8 mouse cellular contexts compared by ENCODE assay signal in genomic region chr7:24363228-24363627, GRCm38 (mm10). TPM values are rescaled to one million over a fixed set of nuclear protein-coding genes. Genes with fewer than 3 reads are reported as not detected.
DNase-seq lines count a peak whose midpoint lies in the region; ATAC-seq and TF ChIP-seq lines count a peak whose summit lies in the region.

No protein-coding gene starts in this region.

- WGBS in kidney, postnatal 0 days: 23% methylated on average over 6 of the region's 7 CpGs

- H3K36me3 ChIP-seq in kidney, postnatal 0 days (ENCODE audit: insufficient read depth, low read length): no peaks in the 10 kb centered on the region
- H3K36me3 ChIP-seq in splenic B cell, adult 2 months (ENCODE audit: control insufficient read depth, insufficient read depth, low read length, poor library complexity, severe bottlenecking): no peaks in the 10 kb centered on the region

- H3K4me2 ChIP-seq in kidney, postnatal 0 days (ENCODE audit: low read length): no peak overlapping the region

- DNase-seq in kidney, postnatal 0 days (ENCODE audit: low spot score): no peak
- no peak for DNase-seq in kidney, adult 11 months
- DNase-seq in CD4-positive helper T cell, adult 2 months (ENCODE audit: low read depth, low spot score): peak; percentile 70
- DNase-seq in Patski (ENCODE audit: low read depth, low spot score): no peak
- DNase-seq in liver: peak; percentile 78
- DNase-seq in splenic B cell, adult 2 months (ENCODE audit: low read depth, low spot score): peak; percentile 68
- DNase-seq in kidney, adult 9 months: no peak

- no peak overlapping the region for H3K4me3 ChIP-seq in kidney, postnatal 0 days (replicated peaks; ENCODE audit: low read depth, low read length)

- TF ChIP-seq CTCF in kidney, postnatal 0 days (IDR thresholded peaks at IDR 0.05; ENCODE audit: low read depth): peak; percentile 58
- TF ChIP-seq CTCF in Patski (IDR thresholded peaks at IDR 0.05): peak; percentile 63

- in situ Hi-C loops in Patski (cut with MboI; ENCODE audit: low pct_unique_long_range_greater_than_20kb): no loop called here

- no peak overlapping the region for H3K27ac ChIP-seq in kidney, postnatal 0 days

- CTCF ChIA-PET in Patski (lab: Charles Lee): interaction anchor here (0.7 to 3.5 kb wide), 6 partner anchors 15 to 44 kb away, joined by 3 to 26 read pairs (median 10); no protein-coding TSS in a partner anchor

- H3K27me3 ChIP-seq in kidney, postnatal 0 days (ENCODE audit: insufficient read depth, low read length): no peaks in the 10 kb centered on the region
- no peaks in the 10 kb centered on the region for H3K27me3 ChIP-seq in Patski
- H3K27me3 ChIP-seq in splenic B cell, adult 2 months (ENCODE audit: control insufficient read depth, insufficient read depth, low read length, poor library complexity, severe bottlenecking): no peaks in the 10 kb centered on the region

- no peaks in the 10 kb centered on the region for H3K4me1 ChIP-seq in kidney, postnatal 0 days (replicated peaks; ENCODE audit: insufficient read depth, low read length)

- ATAC-seq in kidney, postnatal 0 days (replicated peaks; ENCODE audit: low FRiP score, low read depth): no peak
- no peak for ATAC-seq in Patski
- no peak for ATAC-seq in frontal cortex, adult (ENCODE audit: low TSS enrichment)

- POLR2A ChIA-PET in Patski (lab: Charles Lee): interaction anchor here (0.7 kb wide), 1 partner anchor 229 kb away, joined by 8 read pairs; no protein-coding TSS in a partner anchor

- H3K9me3 ChIP-seq in kidney, postnatal 0 days (replicated peaks; ENCODE audit: low read length): no peaks in the 10 kb centered on the region

- H3K9ac ChIP-seq in kidney, postnatal 0 days (ENCODE audit: low read depth, low read length): no peak overlapping the region

RNA-seq across cellular contexts. Expression of gene Kcnn4, which starts 6.8 kb away (rescaled TPM):
- 8.0 and 9.6 TPM in 2 replicates for polyA plus RNA-seq in kidney, postnatal 0 days (2015; fragmentation: Nextera tagmentation; extraction: Ambion mirVana)
- not detected for polyA plus RNA-seq in Patski (2021)

RNA-seq across cellular contexts. Expression of gene Lypd5, which starts 14.2 kb away (rescaled TPM):
- polyA plus RNA-seq in kidney, postnatal 0 days (2015; fragmentation: Nextera tagmentation; extraction: Ambion mirVana): not detected in 2 replicates
- polyA plus RNA-seq in Patski (2021): not detected

RNA-seq across cellular contexts. Expression of gene Tescl, which starts 29.5 kb away (rescaled TPM):
- 0.27 and 0.45 TPM in 2 replicates for polyA plus RNA-seq in kidney, postnatal 0 days (2015; fragmentation: Nextera tagmentation; extraction: Ambion mirVana)
- not detected for polyA plus RNA-seq in Patski (2021)

RNA-seq across cellular contexts. Expression of gene Smg9, which starts 36.2 kb away (rescaled TPM):
- 20.6 and 20.8 TPM in 2 replicates for polyA plus RNA-seq in kidney, postnatal 0 days (2015; fragmentation: Nextera tagmentation; extraction: Ambion mirVana)
- polyA plus RNA-seq in Patski (2021): 26.6 TPM

RNA-seq across cellular contexts. Expression of gene Zfp94, which starts 46.8 kb away (rescaled TPM):
- polyA plus RNA-seq in kidney, postnatal 0 days (2015; fragmentation: Nextera tagmentation; extraction: Ambion mirVana): 9.8 and 10.0 TPM in 2 replicates
- 8.8 TPM for polyA plus RNA-seq in Patski (2021)

Comparison
In these comparisons a context has a peak if more than half of its experiments do, and no peak if none do; other contexts are left out.
1. DNase-seq: peak in CD4-positive helper T cell, adult 2 months (single experiment), liver (single experiment) and splenic B cell, adult 2 months (single experiment); none in kidney, postnatal 0 days (single experiment), kidney, adult 11 months (single experiment), Patski (single experiment) and kidney, adult 9 months (single experiment).